Mouse (Mus musculus): ENCODE results near the gene Fam83e.
A peak's percentile ranks its signal among the peaks of the same experiment; 100 is the strongest.

Gene Fam83e

DNA sequence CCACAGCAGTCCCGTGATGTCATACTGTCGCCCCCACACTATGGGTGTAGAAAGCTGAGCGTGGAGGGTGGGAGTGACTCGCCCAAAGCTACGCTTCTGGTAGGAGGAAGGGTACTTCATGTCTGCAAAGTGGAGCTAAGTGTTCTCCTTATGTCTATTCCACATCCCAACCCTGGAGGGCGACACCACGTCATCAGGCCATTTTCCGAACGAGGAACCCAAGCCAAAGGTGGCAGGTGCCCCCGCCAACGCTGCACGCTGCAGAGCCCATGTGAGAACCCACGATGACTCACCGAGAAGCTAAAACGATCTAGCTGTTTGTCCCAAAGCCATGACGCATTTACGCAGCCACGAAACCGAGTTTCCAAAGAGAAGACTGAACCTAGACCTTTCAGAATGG lies 21.3 kb downstream of the Fam83e start:
- DNase-seq, result no peak

GRCm38 (mm10) chr7:45744387-45744786 lies 23.4 kb downstream of the Fam83e start:
- DNase-seq, result peak in 1 of 2 experiments; percentile 37

DNA sequence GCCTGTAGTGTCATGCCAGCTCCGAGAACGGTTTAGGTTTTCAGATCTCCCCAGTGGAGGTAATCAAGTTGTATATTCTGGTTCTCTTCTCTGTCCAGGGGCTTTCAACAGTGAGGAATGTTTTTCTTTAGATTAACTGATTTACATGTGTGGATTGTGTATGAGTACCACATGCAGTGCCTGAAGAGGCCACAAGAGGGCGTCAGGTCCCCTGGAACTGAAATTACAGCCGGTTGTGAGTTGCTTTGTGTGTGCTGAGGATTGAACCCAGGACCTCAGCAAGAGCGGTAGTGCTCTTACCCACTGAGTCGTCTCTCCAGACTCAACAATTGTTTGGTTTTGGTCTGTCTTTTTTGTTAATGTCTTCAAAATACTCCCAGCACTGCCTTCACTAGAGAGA lies 25.5 kb downstream of the Fam83e start:
- DNase-seq, result no peak

DNA sequence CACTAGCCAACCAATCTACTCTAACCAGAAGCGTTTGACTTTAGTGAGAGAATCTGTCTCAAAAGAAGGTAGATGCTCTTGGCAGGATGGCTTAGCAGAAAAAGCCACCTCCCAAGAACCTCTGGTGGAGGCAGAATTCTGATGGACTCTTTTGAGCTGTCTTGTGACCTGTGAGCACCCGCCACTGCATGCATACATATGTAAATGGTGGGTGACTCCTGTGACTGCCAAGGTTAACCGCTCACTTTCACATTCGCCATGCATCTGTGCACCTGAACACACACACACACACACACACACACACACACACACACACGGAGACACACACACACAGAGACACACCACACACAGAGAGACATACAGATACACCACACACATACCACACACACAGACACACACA lies 26.4 kb downstream of the Fam83e start:
- no peak for DNase-seq

DNA sequence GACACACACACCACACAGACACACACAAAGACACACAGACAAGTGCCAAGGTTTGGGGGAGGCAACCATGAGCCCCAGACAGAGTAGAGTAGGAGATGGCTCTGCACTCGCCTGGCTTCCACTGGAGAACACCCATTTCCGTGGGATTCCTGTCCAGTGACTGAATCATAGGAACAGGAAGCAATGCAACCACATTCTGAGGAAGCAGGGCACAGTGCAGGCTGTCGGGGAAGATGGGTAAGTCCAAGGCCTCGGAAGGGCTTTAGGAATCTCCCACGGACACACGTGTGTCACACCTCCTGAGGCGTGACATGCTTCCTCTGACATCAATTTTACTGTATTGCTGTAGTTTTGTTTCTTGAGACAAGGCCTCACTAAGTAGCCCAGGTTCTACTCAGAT lies 27.1 kb downstream of the Fam83e start:
- DNase-seq, result no peak

GRCm38 (mm10) chr7:45749401-45749800 lies 28.4 kb downstream of the Fam83e start:
- no peak for DNase-seq

DNA sequence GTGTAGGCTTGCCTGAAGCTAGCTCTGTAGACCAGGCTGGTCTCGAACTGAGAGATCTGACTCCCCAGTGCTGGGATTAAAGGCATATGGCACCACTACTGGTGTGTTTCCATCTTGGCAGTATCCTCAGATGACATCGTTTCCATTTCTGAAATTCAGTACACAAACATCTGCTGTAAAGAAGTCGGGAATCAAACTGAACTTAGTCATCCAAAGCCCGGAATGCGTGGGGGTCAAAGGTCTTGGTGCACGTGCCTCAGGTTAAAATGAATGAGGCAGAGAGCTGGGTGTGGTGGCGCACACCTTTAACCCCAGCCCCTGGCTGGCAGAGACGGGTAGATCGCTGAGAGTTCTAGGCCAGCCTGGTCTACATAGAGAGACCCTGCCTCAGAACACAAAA lies 29.1 kb downstream of the Fam83e start:
- DNase-seq, result no peak

DNA sequence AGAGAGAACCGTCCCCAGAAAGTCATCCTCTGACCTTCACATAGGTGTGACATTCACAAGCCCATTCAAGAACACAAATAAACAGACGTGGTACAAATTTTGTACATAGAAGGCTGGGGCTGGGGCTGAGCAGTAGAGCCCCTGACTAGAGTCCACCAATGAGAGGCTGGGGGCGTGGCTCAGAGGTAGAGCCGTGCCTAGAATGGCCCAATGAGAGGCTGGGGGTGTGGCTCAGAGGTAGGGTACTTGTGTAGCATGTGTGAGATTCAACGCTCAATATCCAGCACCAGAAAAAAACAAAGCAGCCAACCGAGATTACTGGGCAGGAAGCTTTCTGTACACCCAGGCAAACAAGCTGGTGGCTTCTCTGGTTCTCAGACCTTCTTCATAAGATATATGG lies 34.7 kb downstream of the Fam83e start:
- DNase-seq, result no peak

DNA sequence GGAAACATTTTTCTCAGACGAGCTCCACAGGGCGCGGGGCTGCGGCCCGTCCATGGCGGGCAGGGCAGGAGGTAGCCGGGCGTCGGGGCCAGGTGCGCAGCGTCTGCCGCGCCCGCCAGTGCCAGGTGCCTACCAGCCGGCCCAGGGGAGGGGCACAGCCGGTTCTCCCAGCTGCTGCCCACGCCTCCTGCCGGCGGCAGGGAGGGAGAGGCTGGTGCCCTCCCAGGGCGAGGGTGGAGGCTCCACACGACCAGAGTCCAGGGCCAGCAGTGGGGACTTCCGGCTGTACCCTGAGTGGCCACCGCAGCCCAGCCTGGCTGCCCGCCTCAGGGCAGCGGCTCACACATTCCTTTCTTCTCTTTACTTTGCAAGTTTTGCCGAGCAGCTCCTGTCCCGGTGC lies 38.4 kb downstream of the Fam83e start:
- DNase-seq, result no peak

DNA sequence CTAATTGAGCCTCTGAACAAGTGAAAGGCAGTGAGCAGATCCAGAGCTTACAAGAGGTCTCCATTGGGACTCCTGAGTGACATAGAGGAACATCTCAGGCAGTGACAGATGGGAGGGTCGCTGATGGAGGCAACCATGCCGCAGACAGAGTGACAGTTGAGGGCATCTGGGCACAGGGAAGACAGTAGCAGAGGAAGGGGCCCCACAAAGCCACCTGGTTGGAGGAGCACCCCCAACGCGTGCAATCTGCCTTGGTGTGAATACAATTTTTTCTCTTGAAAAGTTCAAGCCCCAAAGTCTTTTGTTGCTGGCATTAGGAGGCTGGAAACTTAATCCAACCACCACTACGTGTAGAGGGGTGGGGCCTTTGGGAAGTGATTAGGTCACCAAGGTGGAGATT lies 39.1 kb downstream of the Fam83e start:
- DNase-seq, result no peak

- DNase-seq, result no peak
Measured at GRCm38 (mm10) chr7:45765995-45766394, 45.0 kb downstream of the Fam83e start.

GRCm38 (mm10) chr7:45766764-45767163 lies 45.8 kb downstream of the Fam83e start:
- DNase-seq, result no peak

DNA sequence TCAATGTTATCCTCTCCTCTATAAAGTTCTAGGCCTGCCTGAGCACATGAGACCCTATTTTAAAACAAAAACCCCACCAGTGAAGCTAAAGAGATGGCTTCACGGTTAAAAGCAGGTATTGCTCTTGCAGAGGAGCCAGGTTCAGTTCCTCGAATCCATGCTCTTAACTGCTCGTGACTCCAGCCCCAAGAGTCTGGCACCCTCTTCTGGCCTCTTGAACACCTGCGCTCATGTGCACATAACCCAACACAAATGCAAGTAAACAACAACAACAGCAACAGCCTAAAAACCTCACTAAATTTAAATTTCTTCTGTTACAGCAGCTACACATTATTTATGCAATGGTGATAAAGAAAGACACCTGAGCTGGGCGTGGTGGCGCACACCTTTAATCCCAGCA lies 46.5 kb downstream of the Fam83e start:
- no peak for DNase-seq

GRCm38 (mm10) chr7:45770427-45771082 lies 49.5 kb downstream of the Fam83e start:
- DNase-seq, result no peak

DNA sequence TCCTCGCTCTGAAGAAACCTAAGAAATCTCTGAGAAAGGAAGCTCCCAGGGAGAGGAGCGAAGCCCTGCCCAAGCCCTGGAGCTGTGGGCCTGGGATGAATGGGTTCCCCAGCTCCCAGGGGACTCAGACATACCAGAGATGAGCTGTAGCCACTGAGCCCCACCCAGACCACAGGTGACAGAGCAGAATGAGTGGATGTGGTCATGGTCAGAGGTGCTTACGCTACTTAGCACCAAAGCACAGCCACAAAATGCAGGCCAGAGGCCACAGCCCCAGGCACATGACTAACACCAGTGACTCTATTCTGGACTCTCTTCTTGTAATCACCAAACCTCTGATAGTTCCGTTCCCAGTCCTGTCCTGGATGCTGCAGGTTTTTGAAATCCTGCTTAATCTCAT lies 50.1 kb downstream of the Fam83e start:
- no peak for DNase-seq

DNA sequence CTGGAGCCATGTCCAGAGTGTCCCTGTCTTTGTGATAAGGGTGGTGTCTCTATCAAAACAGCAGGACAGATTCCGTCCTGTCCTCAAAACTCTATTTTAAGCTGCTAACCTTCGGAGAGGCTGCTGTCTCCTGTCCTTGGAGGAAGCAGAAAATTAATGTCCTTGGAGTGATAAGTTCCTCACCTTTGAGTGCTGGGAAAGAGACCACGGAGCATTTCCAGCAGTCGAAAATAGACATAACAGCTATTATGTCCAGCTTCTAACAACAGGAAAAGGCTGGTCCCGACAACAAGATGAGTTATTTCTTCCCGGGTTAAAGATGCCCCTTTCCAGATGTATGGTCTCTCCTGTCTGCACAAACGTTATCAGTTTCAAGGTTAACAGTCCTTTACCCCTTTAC lies 54.2 kb downstream of the Fam83e start:
- DNase-seq, result no peak
